Mouse (Mus musculus): ENCODE measurements around the gene Camk1. TPM values are rescaled to one million over a fixed set of nuclear protein-coding genes. Genes with fewer than 3 reads are reported as not detected.

Gene Camk1
- polyA plus RNA-seq (2012; rRNA removed), result 61.3 and 74.0 TPM in 2 replicates

DNA sequence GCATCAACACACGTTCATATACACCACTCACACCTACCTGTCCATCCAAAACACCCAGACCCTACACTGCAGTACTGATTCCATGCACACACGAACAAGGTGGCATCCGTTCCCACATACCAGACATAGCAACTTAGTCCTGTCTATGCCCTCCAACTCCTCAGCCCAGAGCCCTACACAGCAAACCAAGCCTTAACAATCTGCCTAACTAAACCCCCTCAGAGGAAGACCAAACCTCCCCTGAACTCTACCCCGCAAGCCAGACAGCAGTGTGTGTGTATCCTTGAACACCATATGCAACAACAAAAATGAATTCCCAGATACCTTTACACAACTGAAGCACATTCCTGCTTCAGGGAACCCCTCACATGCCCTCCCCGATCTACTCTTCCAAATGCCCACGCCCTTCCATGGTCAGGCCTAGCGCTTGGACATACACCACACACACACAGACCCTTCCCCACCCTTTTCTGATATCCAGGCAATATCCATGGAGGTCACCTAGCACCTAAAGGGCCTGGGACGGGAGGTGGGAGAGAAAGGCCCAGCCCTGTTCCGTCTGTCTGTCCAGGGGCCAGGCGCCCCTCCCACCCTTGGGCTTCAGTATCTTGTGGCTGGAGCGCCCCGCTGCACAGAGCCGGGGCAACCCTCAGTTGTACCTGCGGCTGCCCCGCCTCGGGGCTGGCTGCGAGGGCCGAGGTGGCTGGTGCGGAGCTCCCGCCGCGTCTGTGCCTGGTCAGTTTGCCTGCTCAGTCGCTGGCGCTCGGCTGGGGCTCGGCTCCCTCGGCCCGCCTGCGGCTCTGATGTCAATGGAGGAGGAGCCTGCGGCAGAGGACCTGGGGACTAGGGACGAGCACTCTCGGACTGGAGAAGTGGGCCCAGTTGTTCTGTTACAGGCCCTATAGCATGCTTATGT, at the start of gene Camk1:
TSS of gene Camk1 (minus strand) at position 808 of the 916 bp plus-strand sequence.

DNA sequence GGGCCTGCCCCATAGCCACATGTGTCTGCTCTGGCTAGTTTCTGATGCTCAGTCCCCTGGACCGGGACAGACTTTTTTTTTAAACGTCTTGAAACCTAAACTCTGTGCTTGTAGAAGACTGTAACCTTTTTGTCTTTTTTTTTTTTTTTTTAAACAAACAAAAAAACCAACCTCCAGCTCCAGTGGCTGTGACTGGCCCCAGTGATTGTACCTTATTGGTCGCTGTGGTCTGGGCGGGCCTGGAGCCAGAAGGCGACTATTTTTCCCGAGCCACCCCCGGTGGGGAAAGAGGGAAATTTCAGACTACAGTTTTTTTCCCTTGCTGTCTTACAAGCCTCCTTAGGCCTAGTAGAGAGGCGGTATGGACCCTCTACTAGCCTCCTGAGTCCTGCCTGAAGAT, 45.2 kb upstream of the Camk1 start, which contains the start of gene Ttll3:
TSS of gene Ttll3 (plus strand) at position 301 of the 400 bp plus-strand sequence.

DNA sequence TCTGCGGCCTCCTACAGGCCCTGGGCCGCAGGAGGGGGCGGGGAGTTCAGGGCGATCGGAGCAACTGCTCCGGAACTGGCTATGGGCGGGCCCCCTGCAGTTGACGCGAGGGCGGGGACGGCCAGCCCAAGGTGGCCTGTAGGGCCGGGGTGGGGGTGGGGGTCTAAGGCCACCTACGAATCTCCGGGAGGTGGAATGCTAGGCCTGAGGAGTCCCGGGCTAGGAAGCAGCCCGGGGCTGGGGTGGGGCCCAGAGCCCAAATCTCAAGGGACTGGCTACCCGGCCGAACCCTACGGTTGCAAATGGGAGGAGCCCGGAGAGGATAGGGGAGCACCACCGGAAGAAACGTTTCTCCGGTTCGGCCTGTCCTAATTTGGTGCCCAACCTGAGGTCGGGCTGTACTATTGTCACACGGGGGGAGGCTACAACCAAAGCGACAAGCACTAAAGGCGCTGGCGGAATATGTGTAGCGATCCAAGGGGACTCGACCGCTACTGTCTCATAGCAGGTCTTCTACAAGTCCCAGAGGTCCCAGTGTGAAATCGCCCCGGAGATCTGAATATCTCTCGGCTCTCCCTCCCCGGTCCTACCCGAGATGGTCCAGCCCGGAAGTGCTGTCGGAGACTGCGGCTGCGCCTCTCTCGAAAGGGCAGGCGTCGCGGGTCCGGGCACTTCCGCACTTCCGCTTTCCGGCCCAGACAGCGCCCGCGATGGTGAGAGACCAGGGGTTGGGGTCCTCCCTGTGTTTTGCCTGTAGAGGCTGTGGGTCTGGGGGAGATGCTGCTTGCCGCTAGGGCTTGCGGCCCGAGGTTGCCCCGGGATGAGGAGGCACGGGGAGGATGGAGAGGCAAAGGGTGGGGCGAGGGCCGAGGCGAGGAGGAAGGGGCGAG, 34.0 kb upstream of the Camk1 start, which contains the start of the genes Tada3 and Arpc4:
TSS of gene Tada3 (minus strand) at position 388 of the 890 bp plus-strand sequence.
TSS of gene Arpc4 (plus strand) at position 620 of the 890 bp plus-strand sequence.

DNA sequence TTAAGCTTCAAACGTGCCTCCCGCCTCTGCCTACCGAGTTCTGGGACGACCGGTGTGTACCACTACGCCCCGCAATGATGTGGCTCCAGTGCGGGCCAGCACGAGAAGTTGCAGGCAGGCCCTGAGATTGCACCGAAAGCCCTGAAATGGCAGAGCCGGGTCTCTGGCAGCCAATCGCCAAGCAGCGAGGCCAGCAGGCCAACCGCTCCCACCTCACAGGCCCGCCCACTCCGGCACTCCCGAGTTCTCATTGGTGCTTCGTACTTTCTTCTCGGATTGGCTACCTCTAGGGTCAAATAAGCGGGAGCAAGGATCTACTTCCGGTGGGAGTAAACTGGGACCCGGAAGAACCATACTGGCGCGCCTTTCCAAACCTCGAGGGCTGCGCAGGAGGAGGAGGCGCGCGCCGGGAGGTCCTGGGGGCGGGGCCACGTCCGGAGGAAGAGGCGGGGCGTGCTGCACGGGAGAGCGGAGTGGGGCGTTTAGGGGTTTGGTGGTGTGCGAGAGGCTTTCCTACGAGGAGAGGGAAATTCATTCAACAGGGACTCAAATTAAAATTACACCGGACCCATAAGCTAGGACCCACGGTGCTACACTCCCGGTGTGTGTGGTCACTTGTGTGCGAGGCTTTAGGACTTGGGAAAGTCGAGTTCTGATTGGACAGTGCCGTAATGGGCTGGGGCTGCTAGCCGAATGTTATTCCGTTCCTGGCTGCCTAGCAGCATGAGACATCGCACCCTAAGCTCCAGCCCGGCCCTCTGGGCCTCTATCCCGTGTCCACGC, 17.1 kb downstream of the Camk1 start, which contains the start of gene Ogg1:
TSS of gene Ogg1 (plus strand) at position 440 of the 783 bp plus-strand sequence.

DNA sequence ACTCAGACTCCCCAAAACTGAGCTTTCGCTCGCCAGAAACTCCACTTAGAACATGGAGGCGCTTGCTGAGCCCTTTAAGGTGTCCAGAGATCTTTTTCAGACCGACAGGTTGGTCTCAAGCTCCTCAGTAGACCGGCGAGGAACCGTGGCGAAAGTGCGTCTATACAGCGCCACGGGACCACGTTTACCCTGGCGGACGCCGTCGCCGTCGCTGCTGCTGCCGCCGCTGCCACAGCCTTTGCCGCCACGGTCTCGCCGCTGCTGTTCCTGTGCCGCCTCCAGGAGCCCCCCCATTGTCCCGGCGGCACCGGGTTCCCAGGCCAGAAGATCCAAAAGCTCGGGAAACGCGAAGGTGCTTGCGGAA, 36.8 kb downstream of the Camk1 start, which contains the start of gene Brpf1:
TSS of gene Brpf1 (plus strand) at position 152 of the 364 bp plus-strand sequence.

Other genes starting within 250 kb of the Camk1 start
- gene Lhfpl4, start 148.6 kb downstream of the Camk1 start, polyA plus RNA-seq (2012; rRNA removed), result 53.8 and 59.2 TPM in 2 replicates
- 36.5 and 39.7 TPM in 2 replicates for gene Mtmr14, start 106.1 kb downstream of the Camk1 start, polyA plus RNA-seq (2012; rRNA removed)
- 1.7 and 2.3 TPM in 2 replicates for gene Cpne9, start 61.7 kb downstream of the Camk1 start, polyA plus RNA-seq (2012; rRNA removed)
- 38.1 and 40.8 TPM in 2 replicates for gene Brpf1, start 36.8 kb downstream of the Camk1 start, polyA plus RNA-seq (2012; rRNA removed)
- gene Ogg1, start 17.0 kb downstream of the Camk1 start, polyA plus RNA-seq (2012; rRNA removed), result 20.0 and 20.4 TPM in 2 replicates
- 60.1 and 63.2 TPM in 2 replicates for gene Tada3, start 33.9 kb upstream of the Camk1 start, polyA plus RNA-seq (2012; rRNA removed)
- gene Arpc4, start 34.1 kb upstream of the Camk1 start, polyA plus RNA-seq (2012; rRNA removed), result 101 and 116 TPM in 2 replicates
- 25.0 and 29.2 TPM in 2 replicates for gene Ttll3, start 45.3 kb upstream of the Camk1 start, polyA plus RNA-seq (2012; rRNA removed)
- 33.6 and 35.6 TPM in 2 replicates for gene Rpusd3, start 75.4 kb upstream of the Camk1 start, polyA plus RNA-seq (2012; rRNA removed)
- gene Cidec, start 91.8 kb upstream of the Camk1 start, polyA plus RNA-seq (2012; rRNA removed), result 0.04 and 0.06 TPM in 2 replicates
- 59.4 and 62.8 TPM in 2 replicates for gene Jagn1, start 98.6 kb upstream of the Camk1 start, polyA plus RNA-seq (2012; rRNA removed)
- 0.07 and 1.1 TPM in 2 replicates for gene Il17re, start 114.5 kb upstream of the Camk1 start, polyA plus RNA-seq (2012; rRNA removed)
- gene Il17rc, start 127.4 kb upstream of the Camk1 start, polyA plus RNA-seq (2012; rRNA removed), result 3.1 and 5.9 TPM in 2 replicates
- gene Creld1, start 139.3 kb upstream of the Camk1 start, polyA plus RNA-seq (2012; rRNA removed), result 38.9 and 41.5 TPM in 2 replicates
- gene Prrt3, start 157.9 kb upstream of the Camk1 start, polyA plus RNA-seq (2012; rRNA removed), result 5.6 and 6.7 TPM in 2 replicates
- gene Emc3, start 187.7 kb upstream of the Camk1 start, polyA plus RNA-seq (2012; rRNA removed), result 56.0 and 56.9 TPM in 2 replicates
- 7.6 and 10.1 TPM in 2 replicates for gene Fancd2, start 187.7 kb upstream of the Camk1 start, polyA plus RNA-seq (2012; rRNA removed)

Measured in central nervous system, embryonic 14 days (tissue).